In the genomic region with DNA sequence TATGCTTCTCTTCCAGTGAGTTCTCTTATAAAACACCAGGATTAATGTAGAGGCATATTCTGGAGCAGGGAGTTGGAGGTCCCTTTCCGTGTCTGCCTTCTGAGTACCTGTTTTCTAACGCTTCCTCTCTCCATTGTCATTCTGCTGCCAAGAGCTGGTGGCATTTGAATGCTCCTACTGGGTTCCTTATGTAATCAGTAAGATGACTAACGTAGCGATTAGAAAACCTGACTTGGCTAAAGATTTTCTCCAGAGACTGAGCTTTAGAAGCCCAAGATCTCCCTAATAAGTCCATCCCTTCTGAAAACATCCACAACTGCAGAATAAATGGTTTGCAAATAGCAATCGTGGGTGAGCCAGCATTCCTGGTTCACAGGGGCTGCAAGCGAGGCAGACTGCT, we compare ENCODE assay signal across 20 mouse cellular contexts.
A peak's percentile ranks its signal among the peaks of the same experiment; 100 is the strongest.
DNase-seq lines count a peak whose midpoint lies in the region; ATAC-seq and TF ChIP-seq lines count a peak whose summit lies in the region.
"Had no signal": no experiment of that assay in that cellular context is flagged by ENCODE, and none has a peak within 500 bp of the region (broad histone marks: within the 10 kb centered on the region; RNA-seq: fewer than 3 reads in every experiment).

No protein-coding gene starts in this region.

- no peak overlapping the region for H3K9ac ChIP-seq in midbrain, embryonic 14.5 days (replicated peaks; ENCODE audit: low read length)
- no peak overlapping the region for H3K9ac ChIP-seq in kidney, embryonic 15.5 days
- H3K9ac ChIP-seq: forebrain, postnatal 0 days; midbrain, embryonic 13.5 days had no signal

- no peaks in the 10 kb centered on the region for H3K9me3 ChIP-seq in midbrain, embryonic 14.5 days (ENCODE audit: control insufficient read depth, low read length)
- no peaks in the 10 kb centered on the region for H3K9me3 ChIP-seq in midbrain, embryonic 10.5 days (replicated peaks)
- no peaks in the 10 kb centered on the region for H3K9me3 ChIP-seq in kidney, embryonic 15.5 days (replicated peaks)
- H3K9me3 ChIP-seq: heart, embryonic 10.5 days; midbrain, embryonic 13.5 days had no signal

- 0 out of 2 replicates have a peak overlapping the region, but pooled peaks have one; percentile 28 for H3K27ac ChIP-seq in midbrain, embryonic 14.5 days (replicated peaks; ENCODE audit: low read depth, low read length)
- H3K27ac ChIP-seq in midbrain, embryonic 10.5 days (replicated peaks) = no peak overlapping the region
- peak overlapping the region; percentile 72; the same call in 1 of the 2 replicates for H3K27ac ChIP-seq in cerebellum, adult 2 months (ENCODE audit: insufficient read depth, low read length)
- peak overlapping the region; percentile 68 for H3K27ac ChIP-seq in cortical plate, adult 2 months (ENCODE audit: insufficient read depth, low read length)
- no peak overlapping the region for H3K27ac ChIP-seq in kidney, embryonic 15.5 days
- H3K27ac ChIP-seq: heart, embryonic 10.5 days; midbrain, embryonic 13.5 days; stomach, postnatal 0 days had no signal

- H3K36me3 ChIP-seq in midbrain, embryonic 14.5 days (ENCODE audit: control insufficient read depth, insufficient read depth, low read length) = no peaks in the 10 kb centered on the region
- H3K36me3 ChIP-seq in midbrain, embryonic 10.5 days = no peaks in the 10 kb centered on the region
- H3K36me3 ChIP-seq in kidney, embryonic 15.5 days = no peaks in the 10 kb centered on the region
- H3K36me3 ChIP-seq: heart, embryonic 10.5 days; midbrain, embryonic 13.5 days had no signal

- no peak for TF ChIP-seq CTCF in cerebellum, adult 2 months (IDR thresholded peaks at IDR 0.05; ENCODE audit: borderline replicate concordance, insufficient read depth, low read depth, low read length)
- no peak for TF ChIP-seq CTCF in cortical plate, adult 2 months (IDR thresholded peaks at IDR 0.05; ENCODE audit: extremely low read depth, insufficient read depth, low read length)

- 31% methylated on average over 6 of the region's 6 CpGs for WGBS in midbrain, embryonic 14.5 days
- WGBS in midbrain, embryonic 10.5 days = 45% methylated on average over 6 of the region's 6 CpGs
- 16% methylated on average over 6 of the region's 6 CpGs for WGBS in cerebellum, adult 2 months
- 66% methylated on average over 6 of the region's 6 CpGs for WGBS in kidney, embryonic 15.5 days

- ATAC-seq in midbrain, embryonic 14.5 days (ENCODE audit: low FRiP score, low TSS enrichment) = no peak
- ATAC-seq in kidney, embryonic 15.5 days (replicated peaks; ENCODE audit: low FRiP score) = no peak
- ATAC-seq: forebrain, postnatal 0 days; midbrain, embryonic 13.5 days had no signal

- no peak for TF ChIP-seq POLR2A in cerebellum, adult 2 months (IDR thresholded peaks at IDR 0.05; ENCODE audit: borderline replicate concordance, insufficient read depth, low read length)
- no peak for TF ChIP-seq POLR2A in cortical plate, adult 2 months (IDR thresholded peaks at IDR 0.05; ENCODE audit: extremely low read depth, insufficient read depth, low read length)

- no peak overlapping the region for H3K4me3 ChIP-seq in midbrain, embryonic 14.5 days (replicated peaks; ENCODE audit: low read depth, low read length)
- H3K4me3 ChIP-seq in midbrain, embryonic 10.5 days = no peak overlapping the region
- peak overlapping the region; percentile 20 for H3K4me3 ChIP-seq in cerebellum, adult 2 months (replicated peaks; ENCODE audit: insufficient read depth, low read depth, low read length)
- H3K4me3 ChIP-seq in cortical plate, adult 2 months (ENCODE audit: insufficient read depth, low read length) = no peak overlapping the region
- no peak overlapping the region for H3K4me3 ChIP-seq in kidney, embryonic 15.5 days (replicated peaks)
- H3K4me3 ChIP-seq: heart, embryonic 10.5 days; midbrain, embryonic 13.5 days had no signal

- peak; percentile 67 for DNase-seq in heart, adult 11 months
- no peak for DNase-seq in heart, adult 8-10 months (ENCODE audit: low spot score)
- DNase-seq in midbrain, embryonic 14.5 days = no peak
- no peak for DNase-seq in midbrain, embryonic 10.5 days (ENCODE audit: low spot score)
- peak; percentile 51 to 81 for DNase-seq in cerebellum, adult 2 months
- DNase-seq: adrenal gland, adult 2 months; forebrain, postnatal 0 days; gastrocnemius, postnatal 10 days; heart, postnatal 14 days; kidney, adult 2 months; kidney, postnatal 25 days; left cerebral cortex, postnatal 4 days; lung, adult 2 months; lung, postnatal 4 days; thymus, postnatal 25 days had no signal

- H3K4me1 ChIP-seq in midbrain, embryonic 14.5 days (ENCODE audit: control insufficient read depth, insufficient read depth, low read length) = no peaks in the 10 kb centered on the region
- H3K4me1 ChIP-seq in midbrain, embryonic 10.5 days = no peaks in the 10 kb centered on the region; the same call in 1 of the 2 replicates
- no peaks in the 10 kb centered on the region for H3K4me1 ChIP-seq in cerebellum, adult 2 months (ENCODE audit: control insufficient read depth, insufficient read depth, low read length)
- H3K4me1 ChIP-seq in cortical plate, adult 2 months (ENCODE audit: control insufficient read depth, insufficient read depth, low read length) = peaks cover 4% of the 10 kb centered on the region; the same call in 1 of the 2 replicates
- no peaks in the 10 kb centered on the region for H3K4me1 ChIP-seq in kidney, embryonic 15.5 days
- H3K4me1 ChIP-seq: heart, embryonic 10.5 days had no signal

- no peaks in the 10 kb centered on the region for H3K27me3 ChIP-seq in midbrain, embryonic 14.5 days (ENCODE audit: control insufficient read depth, insufficient read depth, low read length)
- H3K27me3 ChIP-seq in midbrain, embryonic 10.5 days (ENCODE audit: low read depth, poor library complexity, severe bottlenecking) = no peaks in the 10 kb centered on the region
- no peaks in the 10 kb centered on the region for H3K27me3 ChIP-seq in cerebellum, adult 2 months (ENCODE audit: control insufficient read depth, insufficient read depth, low read length)
- H3K27me3 ChIP-seq in kidney, embryonic 15.5 days = no peaks in the 10 kb centered on the region
- H3K27me3 ChIP-seq: midbrain, embryonic 13.5 days had no signal

- no peak overlapping the region for H3K4me2 ChIP-seq in midbrain, embryonic 14.5 days (ENCODE audit: low read length)
- no peak overlapping the region for H3K4me2 ChIP-seq in kidney, embryonic 15.5 days
- H3K4me2 ChIP-seq: midbrain, embryonic 13.5 days had no signal

Comparison
In these comparisons a context has a peak if more than half of its experiments do, and no peak if none do; other contexts are left out.
1. DNase-seq: peak in heart, adult 11 months (single experiment) and cerebellum, adult 2 months (2 of 2); none in heart, adult 8-10 months (single experiment), midbrain, embryonic 14.5 days (single experiment) and midbrain, embryonic 10.5 days (single experiment).
2. H3K27ac ChIP-seq: peak in midbrain, embryonic 14.5 days (single experiment), cerebellum, adult 2 months (single experiment) and cortical plate, adult 2 months (single experiment); none in midbrain, embryonic 10.5 days (single experiment) and kidney, embryonic 15.5 days (single experiment).